32 mouse cellular contexts compared by ENCODE assay signal in genomic region chr9:57310895-57311294, GRCm38 (mm10).
"Had no signal": no experiment of that assay in that cellular context is flagged by ENCODE, and none has a peak within 500 bp of the region (broad histone marks: within the 10 kb centered on the region; RNA-seq: fewer than 3 reads in every experiment).

No protein-coding gene starts in this region.

- H3K27ac ChIP-seq: limb, embryonic 10.5 days; limb, embryonic 12.5 days; limb, embryonic 13.5 days; limb, embryonic 15.5 days; liver, embryonic 12.5 days; liver, embryonic 13.5 days; liver, embryonic 14.5 days; liver, embryonic 15.5 days; lung, embryonic 15.5 days; macrophage; midbrain, embryonic 10.5 days; midbrain, embryonic 12.5 days; midbrain, embryonic 13.5 days; midbrain, embryonic 15.5 days; neural tube, embryonic 12.5 days had no signal

- H3K4me1 ChIP-seq: limb, embryonic 10.5 days; limb, embryonic 12.5 days; limb, embryonic 13.5 days; limb, embryonic 15.5 days; lung, embryonic 15.5 days; midbrain, embryonic 10.5 days; midbrain, embryonic 12.5 days; midbrain, embryonic 13.5 days; midbrain, embryonic 15.5 days; neural tube, embryonic 12.5 days had no signal

- H3K9me3 ChIP-seq: limb, embryonic 10.5 days; limb, embryonic 12.5 days; limb, embryonic 15.5 days; liver, embryonic 12.5 days; liver, embryonic 13.5 days; liver, embryonic 15.5 days; lung, embryonic 15.5 days; midbrain, embryonic 10.5 days; midbrain, embryonic 12.5 days; midbrain, embryonic 13.5 days; midbrain, embryonic 15.5 days; neural tube, embryonic 12.5 days had no signal

- ATAC-seq: liver, embryonic 12.5 days; liver, postnatal 0 days; lung, postnatal 0 days; midbrain, embryonic 13.5 days; midbrain, embryonic 15.5 days; midbrain, embryonic 16.5 days had no signal

- H3K9ac ChIP-seq: limb, embryonic 12.5 days; limb, embryonic 13.5 days; limb, embryonic 15.5 days; liver, embryonic 12.5 days; liver, embryonic 13.5 days; liver, embryonic 14.5 days; liver, embryonic 15.5 days; liver, postnatal 0 days; lung, embryonic 14.5 days; lung, embryonic 15.5 days; midbrain, embryonic 12.5 days; midbrain, embryonic 13.5 days; midbrain, embryonic 15.5 days; neural tube, embryonic 12.5 days had no signal

- DNase-seq: left cerebral cortex, postnatal 4 days; liver; liver, embryonic 13.5 days; liver, postnatal 0 days; lung, adult 18-20 months; lung, adult 2 months; lung, embryonic 14.5 days; lung, postnatal 10 days; lung, postnatal 14 days; lung, postnatal 36 days; lung, postnatal 4 days; midbrain, embryonic 14.5 days had no signal

- H3K27me3 ChIP-seq: limb, embryonic 12.5 days; limb, embryonic 13.5 days; limb, embryonic 15.5 days; liver, embryonic 13.5 days; lung, embryonic 15.5 days; midbrain, embryonic 12.5 days; midbrain, embryonic 13.5 days; midbrain, embryonic 15.5 days; neural tube, embryonic 12.5 days had no signal

- H3K4me2 ChIP-seq: limb, embryonic 12.5 days; limb, embryonic 13.5 days; limb, embryonic 15.5 days; liver, embryonic 11.5 days; liver, embryonic 12.5 days; liver, embryonic 13.5 days; liver, embryonic 15.5 days; lung, embryonic 14.5 days; lung, embryonic 15.5 days; midbrain, embryonic 11.5 days; midbrain, embryonic 12.5 days; midbrain, embryonic 13.5 days; midbrain, embryonic 15.5 days; neural tube, embryonic 12.5 days had no signal

- H3K4me3 ChIP-seq: limb, embryonic 10.5 days; limb, embryonic 12.5 days; limb, embryonic 13.5 days; limb, embryonic 15.5 days; liver, embryonic 12.5 days; liver, embryonic 13.5 days; liver, embryonic 15.5 days; lung, embryonic 15.5 days; megakaryocyte, embryonic 14.5 days; midbrain, embryonic 10.5 days; midbrain, embryonic 12.5 days; midbrain, embryonic 13.5 days; midbrain, embryonic 15.5 days; myocyte; neural tube, embryonic 12.5 days had no signal

- H3K36me3 ChIP-seq: limb, embryonic 10.5 days; limb, embryonic 12.5 days; limb, embryonic 13.5 days; limb, embryonic 15.5 days; liver, embryonic 12.5 days; liver, embryonic 13.5 days; liver, embryonic 15.5 days; lung, embryonic 15.5 days; midbrain, embryonic 10.5 days; midbrain, embryonic 12.5 days; midbrain, embryonic 13.5 days; midbrain, embryonic 15.5 days; neural tube, embryonic 12.5 days had no signal
